Comparison of ENCODE assay signal across 16 mouse cellular contexts in the genomic region with DNA sequence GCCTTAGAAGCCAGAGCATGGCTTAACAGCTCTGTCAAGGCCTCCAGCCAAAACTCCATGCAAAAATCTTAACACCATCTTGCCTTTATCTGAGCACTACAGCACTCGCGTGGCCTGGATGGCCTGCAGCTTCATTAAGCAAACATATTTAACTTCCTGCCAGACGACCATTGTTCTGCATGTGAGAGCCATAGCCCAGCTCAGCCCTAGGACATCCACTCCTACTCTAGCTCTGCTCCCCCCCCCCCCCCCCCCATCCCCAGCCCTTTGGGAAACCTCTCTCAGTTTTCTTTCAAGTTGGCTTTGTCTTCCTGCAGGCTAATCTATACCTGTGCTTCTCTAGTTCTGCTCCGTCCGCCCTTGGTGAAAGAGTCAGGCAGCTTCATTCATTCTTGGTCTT.
DNase-seq lines count a peak whose midpoint lies in the region; ATAC-seq lines count a peak whose summit lies in the region.
"Had no signal": no experiment of that assay in that cellular context is flagged by ENCODE, and none has a peak within 500 bp of the region (broad histone marks: within the 10 kb centered on the region; RNA-seq: fewer than 3 reads in every experiment).

No protein-coding gene starts in this region.

- H3K27me3 ChIP-seq in forebrain, embryonic 10.5 days (ENCODE audit: poor library complexity, severe bottlenecking): no peaks in the 10 kb centered on the region
- no peaks in the 10 kb centered on the region for H3K27me3 ChIP-seq in forebrain, embryonic 14.5 days (replicated peaks; ENCODE audit: control insufficient read depth, insufficient read depth, low read length)

- no peak overlapping the region for H3K4me2 ChIP-seq in forebrain, embryonic 14.5 days (ENCODE audit: low read length)

- peaks cover 37% of the 10 kb centered on the region for H3K4me1 ChIP-seq in forebrain, embryonic 10.5 days
- H3K4me1 ChIP-seq in forebrain, embryonic 14.5 days (ENCODE audit: control insufficient read depth, insufficient read depth, low read length): peaks cover 2% of the 10 kb centered on the region; the same call in 1 of the 2 replicates

- H3K9ac ChIP-seq in forebrain, embryonic 14.5 days (ENCODE audit: low read length): no peak overlapping the region
- H3K9ac ChIP-seq: liver, embryonic 14.5 days had no signal

- no peak for ATAC-seq in forebrain, embryonic 14.5 days
- no peak for ATAC-seq in cerebellum, adult (ENCODE audit: insufficient number of reproducible peaks, low FRiP score, low TSS enrichment)
- ATAC-seq: intestine, postnatal 0 days had no signal

- H3K36me3 ChIP-seq in forebrain, embryonic 10.5 days (replicated peaks): no peaks in the 10 kb centered on the region
- H3K36me3 ChIP-seq in forebrain, embryonic 14.5 days (ENCODE audit: control insufficient read depth, insufficient read depth, low read length): no peaks in the 10 kb centered on the region

- H3K9me3 ChIP-seq in forebrain, embryonic 10.5 days: no peaks in the 10 kb centered on the region
- H3K9me3 ChIP-seq in forebrain, embryonic 14.5 days (replicated peaks; ENCODE audit: control insufficient read depth, low read length): no peaks in the 10 kb centered on the region

- WGBS in forebrain, embryonic 10.5 days: 11% methylated on average over 5 of the region's 5 CpGs
- 17% methylated on average over 5 of the region's 5 CpGs for WGBS in forebrain, embryonic 14.5 days

- H3K27ac ChIP-seq in forebrain, embryonic 10.5 days: peak overlapping the region; percentile 56
- H3K27ac ChIP-seq in forebrain, embryonic 14.5 days (ENCODE audit: low read depth, low read length): no peak overlapping the region
- H3K27ac ChIP-seq: liver, embryonic 14.5 days; macrophage had no signal

- no peak for DNase-seq in forebrain, embryonic 10.5 days (ENCODE audit: extremely low spot score, low spot score)
- no peak for DNase-seq in forebrain, embryonic 14.5 days (ENCODE audit: low spot score)
- DNase-seq in testis, postnatal 14 days (ENCODE audit: low spot score): peak; percentile 2
- DNase-seq in testis, postnatal 10 days (ENCODE audit: low spot score): no peak
- DNase-seq in mesoderm, embryonic 11.5 days (ENCODE audit: low read depth, low spot score): peak; percentile 18
- DNase-seq in right cerebral cortex, adult 2 months (ENCODE audit: low spot score in 2 of 2): no peak
- DNase-seq in heart, adult 8-10 months (ENCODE audit: low spot score): no peak
- DNase-seq: cerebellum, adult 9-11 months; gastrocnemius, postnatal 25 days; kidney, postnatal 36 days; layer of hippocampus, postnatal 36 days; thymus, postnatal 36 days had no signal

- no peak overlapping the region for H3K4me3 ChIP-seq in forebrain, embryonic 10.5 days
- no peak overlapping the region for H3K4me3 ChIP-seq in forebrain, embryonic 14.5 days (ENCODE audit: low read depth, low read length)

Comparison
In these comparisons a context has a peak if more than half of its experiments do, and no peak if none do; other contexts are left out.
1. DNase-seq: peak in testis, postnatal 14 days (single experiment) and mesoderm, embryonic 11.5 days (single experiment); none in forebrain, embryonic 10.5 days (single experiment), forebrain, embryonic 14.5 days (single experiment), testis, postnatal 10 days (single experiment), right cerebral cortex, adult 2 months (0 of 2) and heart, adult 8-10 months (single experiment).